Mouse (Mus musculus) ES-E14 (cell line): ENCODE measurements around the gene Retreg3. TPM values are rescaled to one million over a fixed set of nuclear protein-coding genes. Genes with fewer than 3 reads are reported as not detected.

Experiments
- DNase-seq: peaks from one replicate; pipeline ENCODE4 v3.0.0-alpha.2; 2013; ENCODE audit warnings: low read depth, low spot score
- H3K27ac ChIP-seq: 2 replicates; pipeline ENCODE4 v1.5.1; 2012; ENCODE audit warnings: low read depth, mild to moderate bottlenecking, low read length, moderate library complexity, mixed read lengths; ENCODE audit not compliant: poor library complexity, insufficient read depth, severe bottlenecking
- H3K36me3 ChIP-seq: 2 replicates; pipeline ENCODE4 v1.6.1; 2012; ENCODE audit warnings: mild to moderate bottlenecking, low read length, moderate library complexity, mixed read lengths; ENCODE audit not compliant: control insufficient read depth, poor library complexity, insufficient read depth, severe bottlenecking
- H3K4me1 ChIP-seq, 2 experiments: fragments of 150-350 bp in 1 of 2; sonication (generic) in 1 of 2; 2 replicates each; pipeline ENCODE4 v1.6.1; 2012; ENCODE audit warnings: low read length in 2 of 2, mild to moderate bottlenecking in 1 of 2, mixed read lengths in 1 of 2; ENCODE audit not compliant: control insufficient read depth in 2 of 2, insufficient read depth in 2 of 2, poor library complexity in 1 of 2
- H3K4me3 ChIP-seq, 2 experiments: fragments of 150-350 bp in 1 of 2; sonication (generic) in 1 of 2; 2 replicates each; pipeline ENCODE4 v1.5.1; 2012; ENCODE audit warnings: low read length in 2 of 2, low read depth in 1 of 2, mild to moderate bottlenecking in 1 of 2, mixed read lengths in 1 of 2; ENCODE audit not compliant: insufficient read depth in 1 of 2, poor library complexity in 1 of 2, severe bottlenecking in 1 of 2
- H3K9ac ChIP-seq: 2 replicates; pipeline ENCODE4 v1.6.1; 2012; ENCODE audit warnings: low read depth, mild to moderate bottlenecking, low read length, mixed read lengths; ENCODE audit not compliant: poor library complexity, insufficient read depth, severe bottlenecking
- H3K9me3 ChIP-seq: fragments of 150-350 bp; sonication (generic); 2 replicates; pipeline ENCODE4 v1.6.1; 2012; ENCODE audit warnings: low read depth, mild to moderate bottlenecking, low read length; ENCODE audit not compliant: control insufficient read depth, insufficient read depth
- CHD2 ChIP-seq: IDR thresholded peaks from 2 replicates; pipeline ENCODE4 v1.6.1; 2014; ENCODE audit warnings: mild to moderate bottlenecking, low read depth, low read length, inconsistent platforms
- HCFC1 ChIP-seq: IDR thresholded peaks from 2 replicates; pipeline ENCODE4 v1.6.1; 2012; ENCODE audit warnings: low read length, inconsistent platforms, borderline replicate concordance; ENCODE audit not compliant: insufficient read depth
- MAFK ChIP-seq: IDR thresholded peaks from 2 replicates; pipeline ENCODE4 v1.6.1; 2014; ENCODE audit warnings: mild to moderate bottlenecking, low read depth, low read length, inconsistent platforms; ENCODE audit not compliant: insufficient read depth
- ZC3H11A ChIP-seq: IDR thresholded peaks from 2 replicates; pipeline ENCODE4 v1.6.1; 2012; ENCODE audit warnings: low read depth, mild to moderate bottlenecking, inconsistent platforms, low read length, borderline replicate concordance
- ZNF384 ChIP-seq: IDR thresholded peaks from 2 replicates; pipeline ENCODE4 v1.6.1; 2012; ENCODE audit warnings: low read depth, low read length, inconsistent platforms
- in situ Hi-C, 2 experiments: fragments of 600-800 bp; cut with MboI; formaldehyde crosslinking; loops; one replicate each; pipeline ENCODE4 v1.15.1; 2025; ENCODE audit warnings: low sequenced_read_pairs in 2 of 2, inconsistent platforms in 1 of 2; ENCODE audit not compliant: unreplicated experiment in 2 of 2
- total RNA-seq: library from RNA; depleted of rRNA; stranded (reverse); fragments of 300-350 nt; gene quantifications from 2 replicates; pipeline ENCODE4 v1.2.3, GENCODE M21; 2012

Gene Retreg3
- total RNA-seq, 1 experiment, result 60.4 TPM

- no peak overlapping the region for H3K4me3 ChIP-seq
- H3K9ac ChIP-seq, result no peak overlapping the region
- no peak overlapping the region for H3K27ac ChIP-seq
- no peak for DNase-seq
- no peak for TF ChIP-seq HCFC1
- TF ChIP-seq ZC3H11A, result no peak
- TF ChIP-seq ZNF384, result peak; percentile 77
- no peak for TF ChIP-seq CHD2
- TF ChIP-seq MAFK, result no peak
- no peaks in the 10 kb centered on the region for H3K36me3 ChIP-seq
- no peaks in the 10 kb centered on the region for H3K9me3 ChIP-seq
- in situ Hi-C loops, result no loop called here
- peaks cover 1 to 4% of the 10 kb centered on the region in 2 experiments; a peak in 2 of 4 replicates for H3K4me1 ChIP-seq
Measured at GRCm38 (mm10) chr11:101151063-101151462, 31.4 kb upstream of the Retreg3 start.

- no peak overlapping the region for H3K27ac ChIP-seq
- DNase-seq, result no peak
- in situ Hi-C loops, result no loop called here
- no peaks in the 10 kb centered on the region for H3K9me3 ChIP-seq
- TF ChIP-seq CHD2 (no peak), ZC3H11A (no peak)
- H3K4me3 ChIP-seq, result no peak overlapping the region
- peaks cover 1 to 4% of the 10 kb centered on the region in 2 experiments; a peak in 2 of 4 replicates for H3K4me1 ChIP-seq
- no peaks in the 10 kb centered on the region for H3K36me3 ChIP-seq
- no peak overlapping the region for H3K9ac ChIP-seq
Measured at GRCm38 (mm10) chr11:101149178-101150105, 29.7 kb upstream of the Retreg3 start.

GRCm38 (mm10) chr11:101148751-101149150 lies 29.1 kb upstream of the Retreg3 start:
- no peak for TF ChIP-seq MAFK
- no peak for TF ChIP-seq ZC3H11A
- no peak for TF ChIP-seq HCFC1
- no peak for TF ChIP-seq ZNF384
- no peak for TF ChIP-seq CHD2
- Histone ChIP-seq H3K27ac (no peak overlapping the region), H3K4me1 (peaks cover 1 to 4% of the 10 kb centered on the region in 2 experiments; a peak in 2 of 4 replicates), H3K36me3 (no peaks in the 10 kb centered on the region), H3K9me3 (no peaks in the 10 kb centered on the region), H3K9ac (no peak overlapping the region), H3K4me3 (no peak overlapping the region)
- DNase-seq, result no peak
- in situ Hi-C loops, result no loop called here

GRCm38 (mm10) chr11:101146377-101146776 lies 26.7 kb upstream of the Retreg3 start:
- no peak for DNase-seq
- no peak overlapping the region for H3K9ac ChIP-seq
- TF ChIP-seq ZNF384 (no peak), ZC3H11A (no peak), CHD2 (no peak), MAFK (no peak), HCFC1 (no peak)
- in situ Hi-C loops, result no loop called here
- H3K4me1 ChIP-seq, result peaks cover 1 to 9% of the 10 kb centered on the region in 2 experiments; a peak in 2 of 4 replicates
- no peak overlapping the region for H3K27ac ChIP-seq
- no peaks in the 10 kb centered on the region for H3K36me3 ChIP-seq
- H3K4me3 ChIP-seq, result no peak overlapping the region
- H3K9me3 ChIP-seq, result no peaks in the 10 kb centered on the region
